Mouse (Mus musculus) right cerebral cortex, adult 2 months (tissue): ENCODE results near the gene Gm20481.
"Not testable (repeated sequence)": the region's sequence is repeated elsewhere in the genome, so short reads cannot be mapped to it uniquely, and the experiment has no call there.

Experiments used
- DNase-seq, 2 experiments: peaks; one replicate each; pipeline ENCODE4 v3.0.0; 2021 to 2022; ENCODE audit warnings: low spot score in 2 of 2

Gene Gm20481

DNA sequence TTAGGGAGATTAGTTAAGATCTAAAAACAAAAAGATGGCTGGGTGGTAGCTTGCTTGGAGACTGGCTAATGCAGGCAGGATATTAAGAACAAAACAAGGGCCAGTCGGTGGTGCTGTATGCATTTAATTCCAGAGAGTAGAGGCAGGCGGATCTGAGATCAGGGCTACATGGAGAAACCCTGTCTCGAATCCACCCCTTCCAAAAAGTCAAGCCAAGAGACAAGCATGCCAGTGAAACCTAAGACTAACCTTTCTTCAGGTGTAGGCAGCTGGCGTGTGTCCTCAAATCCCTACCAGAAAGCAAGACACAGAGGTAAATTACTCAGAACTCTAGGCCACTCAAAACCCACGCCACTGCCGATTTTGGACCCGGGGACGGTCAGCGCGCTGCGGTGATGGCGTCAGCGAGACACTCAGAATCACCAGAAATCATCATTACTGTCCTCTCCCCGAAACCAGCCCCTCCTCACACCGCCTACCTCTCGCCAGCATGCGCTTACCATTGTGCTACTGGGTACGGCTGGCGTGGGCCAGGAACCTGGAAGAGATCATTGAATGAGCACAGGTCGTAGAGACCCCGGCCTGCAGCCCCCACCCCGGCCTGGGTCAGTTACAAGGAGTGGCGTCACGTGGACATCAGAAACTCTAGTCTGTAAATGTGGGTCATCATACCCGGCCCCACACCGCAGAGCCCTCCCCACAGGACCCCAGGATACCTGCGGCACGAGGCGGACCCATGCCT is 17.9 kb upstream of the Gm20481 start:
- DNase-seq = peak; percentile 56

DNA sequence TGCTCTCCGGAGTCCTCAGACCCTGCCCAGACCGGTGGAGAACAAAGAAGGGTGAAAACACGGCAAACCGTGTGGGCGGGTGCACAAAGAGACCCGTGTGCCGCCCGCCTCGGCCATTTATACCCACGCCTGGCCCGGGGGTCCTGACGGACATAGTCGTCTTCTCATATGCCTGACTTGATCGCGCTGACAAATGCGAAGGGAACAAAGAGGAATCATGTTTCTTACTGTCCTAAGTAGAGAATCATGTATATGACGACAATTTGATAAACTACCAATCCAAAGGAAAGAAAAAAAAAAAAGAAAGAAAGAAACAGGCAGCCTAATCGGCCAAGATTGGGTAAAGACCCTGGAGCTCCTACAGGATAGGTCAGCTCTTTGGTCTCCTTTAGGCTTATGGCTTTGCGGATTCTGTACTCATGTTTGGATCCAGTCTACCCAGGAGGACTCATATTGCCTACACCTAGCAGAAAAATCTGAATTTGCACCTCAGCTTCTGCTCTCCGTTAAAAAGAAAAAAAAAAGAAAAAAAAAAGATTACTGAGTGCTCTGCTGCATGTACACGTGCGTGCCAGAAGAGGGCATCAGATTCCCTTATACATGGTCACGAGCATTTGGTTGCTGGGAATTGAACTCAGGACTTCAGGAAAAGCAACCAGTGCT is 17.2 kb upstream of the Gm20481 start:
- peak; percentile 73 to 74 for DNase-seq

DNA sequence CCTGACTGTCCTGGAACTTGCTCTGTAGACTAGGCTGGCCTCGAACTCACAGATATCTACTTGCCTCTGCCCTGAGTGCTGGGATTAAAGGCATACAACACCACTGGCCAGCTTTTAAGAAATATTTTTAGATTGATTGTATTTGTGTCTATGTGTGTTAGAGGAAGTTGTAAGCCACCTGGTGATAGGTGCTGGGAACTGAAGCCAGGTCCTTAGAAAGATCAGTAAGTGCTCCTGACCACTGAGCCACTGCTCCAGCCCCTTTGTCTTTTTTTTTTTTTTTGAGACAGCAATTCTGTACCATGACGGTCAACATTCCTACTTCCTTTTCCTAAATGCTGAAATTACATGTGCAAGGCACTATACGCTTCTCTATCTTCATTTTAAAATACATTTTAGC is 16.5 kb upstream of the Gm20481 start:
- DNase-seq = no peak

DNA sequence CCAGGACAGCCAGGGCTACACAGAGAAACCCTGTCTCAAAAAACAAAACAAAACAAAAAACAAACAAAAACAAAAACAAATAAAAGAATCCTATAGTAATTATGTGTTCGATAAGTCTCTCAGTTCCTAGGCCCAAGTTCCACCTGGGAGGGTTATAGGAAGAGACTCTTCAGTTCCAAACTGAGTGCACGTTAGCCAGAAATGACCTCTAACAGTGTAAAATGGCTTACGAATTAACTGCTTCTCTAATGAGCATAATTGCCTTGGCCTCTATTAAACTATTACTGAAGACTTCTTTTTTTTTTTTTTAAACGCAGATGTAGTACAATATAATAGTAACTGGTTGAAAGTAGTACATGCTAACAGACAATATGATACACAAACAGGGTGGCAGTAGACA is 15.8 kb upstream of the Gm20481 start:
- DNase-seq = no peak

DNA sequence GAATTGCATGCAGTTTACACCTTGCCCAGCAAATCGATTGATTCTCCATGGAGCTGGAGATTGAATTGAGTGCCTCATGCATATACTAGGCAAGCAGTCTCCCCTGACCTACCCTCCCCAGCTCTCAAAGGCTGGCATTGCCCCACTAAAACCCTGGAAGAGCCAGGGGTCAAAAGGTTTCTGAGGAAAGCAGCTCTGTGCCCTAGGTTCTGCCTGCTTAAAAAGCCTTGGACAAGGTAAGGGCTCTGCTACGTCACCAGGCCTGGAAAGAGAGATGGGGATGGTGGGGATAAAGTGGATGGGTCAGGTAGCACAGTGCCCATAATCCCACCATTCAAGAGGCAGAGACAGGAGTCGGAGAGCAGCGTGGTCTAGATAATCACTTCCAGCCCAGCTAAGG is 14.9 kb upstream of the Gm20481 start:
- DNase-seq = no peak

DNA sequence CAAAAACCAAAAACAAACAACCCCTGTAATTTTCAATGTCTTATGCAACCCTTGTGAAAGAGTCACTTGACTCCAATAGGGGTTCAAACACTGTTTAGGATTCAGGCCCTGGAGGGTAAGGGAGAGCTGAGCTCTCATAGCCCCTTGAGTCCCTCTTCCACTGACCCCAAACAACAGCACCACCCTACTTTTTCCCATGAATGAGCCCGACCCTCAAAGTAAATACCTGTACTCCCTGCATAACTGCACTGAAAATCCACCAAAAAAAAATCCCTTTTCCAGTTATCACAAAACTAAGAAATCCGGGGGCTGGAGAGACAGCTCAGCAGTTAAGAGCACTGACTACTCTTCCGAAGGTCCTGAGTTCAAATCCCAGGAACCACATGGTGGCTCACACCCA is 13.8 kb upstream of the Gm20481 start:
- DNase-seq = no peak

DNA sequence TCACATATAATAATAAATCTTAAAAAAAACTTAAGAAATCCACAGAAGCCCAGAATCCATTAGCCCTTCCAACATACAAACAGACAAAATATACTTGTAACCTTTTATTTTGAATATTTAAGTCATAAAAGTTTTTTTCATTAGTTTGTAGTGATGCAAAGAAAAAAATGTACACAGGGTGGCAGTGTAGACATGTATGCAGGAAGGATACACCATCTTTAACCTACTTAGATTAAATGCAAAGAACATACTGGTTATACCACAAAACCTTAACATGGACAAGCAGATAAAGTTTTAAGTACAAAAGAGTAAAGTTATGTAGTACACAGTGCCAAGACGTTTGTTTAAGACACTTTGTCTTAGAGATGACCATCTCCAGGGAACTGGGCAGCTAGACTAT is 13.4 kb upstream of the Gm20481 start:
- DNase-seq = no peak

DNA sequence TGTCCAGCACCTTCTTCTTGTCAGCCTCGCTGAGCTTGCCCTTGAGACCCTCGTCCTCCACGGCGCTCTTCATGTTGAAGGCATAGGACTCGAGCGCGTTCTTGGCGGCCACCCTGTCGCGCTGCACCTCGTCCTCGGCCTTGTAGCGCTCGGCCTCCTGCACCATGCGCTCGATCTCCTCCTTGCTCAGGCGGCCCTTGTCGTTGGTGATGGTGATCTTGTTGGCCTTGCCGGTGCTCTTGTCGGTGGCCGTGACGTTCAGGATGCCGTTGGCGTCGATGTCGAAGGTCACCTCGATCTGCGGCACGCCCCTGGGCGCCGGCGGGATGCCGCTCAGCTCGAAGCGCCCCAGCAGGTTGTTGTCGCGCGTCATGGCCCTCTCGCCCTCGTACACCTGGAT is 12.4 kb upstream of the Gm20481 start:
- not testable (repeated sequence) for DNase-seq

DNA sequence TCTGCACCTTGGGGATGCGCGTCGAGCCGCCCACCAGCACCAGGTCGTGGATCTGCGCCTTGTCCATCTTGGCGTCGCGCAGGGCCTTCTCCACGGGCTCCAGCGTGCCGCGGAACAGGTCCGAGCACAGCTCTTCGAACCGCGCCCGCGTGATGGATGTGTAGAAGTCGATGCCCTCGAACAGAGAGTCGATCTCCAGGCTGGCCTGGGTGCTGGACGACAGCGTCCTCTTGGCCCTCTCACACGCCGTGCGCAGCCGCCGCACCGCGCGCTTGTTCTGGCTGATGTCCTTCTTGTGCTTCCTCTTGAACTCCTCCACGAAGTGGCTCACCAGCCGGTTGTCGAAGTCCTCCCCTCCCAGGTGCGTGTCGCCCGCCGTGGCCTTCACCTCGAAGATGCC is 11.7 kb upstream of the Gm20481 start:
- not testable (repeated sequence) for DNase-seq

DNA sequence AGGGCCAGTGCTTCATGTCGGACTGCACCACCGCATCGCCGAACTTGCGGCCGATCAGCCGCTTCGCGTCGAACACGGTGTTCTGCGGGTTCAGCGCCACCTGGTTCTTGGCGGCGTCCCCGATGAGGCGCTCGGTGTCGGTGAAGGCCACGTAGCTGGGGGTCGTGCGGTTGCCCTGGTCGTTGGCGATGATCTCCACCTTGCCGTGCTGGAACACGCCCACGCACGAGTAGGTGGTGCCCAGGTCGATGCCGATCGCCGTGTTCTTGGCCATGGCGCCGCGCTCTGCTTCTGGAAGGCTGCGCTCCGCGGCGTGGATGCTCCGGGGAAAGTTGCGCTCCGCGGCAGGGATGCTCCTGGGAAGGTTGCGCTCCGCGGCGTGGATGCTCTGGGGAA is 11.0 kb upstream of the Gm20481 start:
- not testable (repeated sequence) for DNase-seq

DNA sequence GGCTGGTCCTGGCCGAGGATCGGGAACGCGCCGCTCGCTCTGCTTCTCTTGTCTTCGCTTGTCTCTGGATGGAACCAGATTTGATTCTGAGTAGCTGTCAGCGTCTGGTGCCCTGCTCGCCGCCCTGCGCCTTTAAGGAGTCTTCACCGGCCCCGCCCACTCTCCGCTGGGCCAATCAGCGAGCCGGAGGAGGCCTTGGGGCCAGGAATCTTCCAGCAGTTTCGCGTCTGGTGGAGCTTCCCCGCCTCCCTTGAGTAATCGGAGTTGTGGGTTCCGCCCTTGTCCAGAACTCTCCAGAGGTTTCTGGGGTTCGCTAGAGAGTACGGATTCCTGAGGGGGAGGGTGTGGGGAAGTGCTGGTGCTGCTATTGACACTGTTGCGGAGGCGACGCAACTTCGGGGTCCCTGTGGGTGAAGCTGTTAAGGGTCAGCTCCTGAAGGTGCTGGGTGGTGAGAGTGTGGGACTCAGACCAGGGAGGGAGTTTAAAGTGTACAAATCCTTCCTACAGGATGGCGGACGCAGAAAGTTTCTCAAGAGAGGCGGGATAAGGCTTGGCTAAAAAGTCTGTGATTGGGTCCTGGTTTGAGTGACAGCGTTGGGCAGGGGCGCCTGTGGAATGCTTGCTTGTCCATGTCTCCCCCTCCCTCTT is 10.5 kb upstream of the Gm20481 start, which contains the start of gene Hspa1b:
Gene Hspa1b (minus strand): TSS at position 109 of the 649 bp plus-strand sequence.
- DNase-seq = peak; percentile 81 to 85

DNA sequence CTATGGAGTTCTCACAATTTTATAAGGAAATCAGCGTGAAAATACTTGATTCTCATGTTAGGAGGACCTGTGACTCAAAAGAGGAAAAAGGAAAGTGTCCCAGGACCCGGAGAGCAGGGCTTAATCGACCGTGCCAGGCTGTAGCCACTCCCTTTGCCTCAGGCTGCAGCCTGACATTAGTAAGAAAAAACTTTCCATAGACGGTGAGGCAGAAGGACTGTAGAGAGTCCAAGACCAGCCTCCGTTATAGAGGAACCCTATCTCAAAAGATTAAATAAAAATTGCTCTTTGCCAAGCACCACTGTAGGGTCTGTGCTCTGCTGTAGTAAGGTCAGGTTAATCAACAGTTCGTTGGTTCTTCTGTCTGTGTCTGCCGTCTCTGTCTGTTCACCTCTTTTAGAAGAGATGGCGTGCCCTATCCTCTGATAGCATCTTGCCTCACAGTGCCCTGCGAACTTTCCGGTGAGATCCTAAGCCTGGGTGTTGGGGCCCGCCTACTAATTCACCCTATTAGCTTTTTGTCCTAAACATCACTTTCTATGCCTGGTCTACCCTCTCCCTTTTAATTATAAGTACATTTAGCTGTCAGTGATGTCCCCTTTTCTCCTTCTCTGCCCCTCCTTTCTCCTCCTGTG is 9.7 kb upstream of the Gm20481 start:
- no peak for DNase-seq

DNA sequence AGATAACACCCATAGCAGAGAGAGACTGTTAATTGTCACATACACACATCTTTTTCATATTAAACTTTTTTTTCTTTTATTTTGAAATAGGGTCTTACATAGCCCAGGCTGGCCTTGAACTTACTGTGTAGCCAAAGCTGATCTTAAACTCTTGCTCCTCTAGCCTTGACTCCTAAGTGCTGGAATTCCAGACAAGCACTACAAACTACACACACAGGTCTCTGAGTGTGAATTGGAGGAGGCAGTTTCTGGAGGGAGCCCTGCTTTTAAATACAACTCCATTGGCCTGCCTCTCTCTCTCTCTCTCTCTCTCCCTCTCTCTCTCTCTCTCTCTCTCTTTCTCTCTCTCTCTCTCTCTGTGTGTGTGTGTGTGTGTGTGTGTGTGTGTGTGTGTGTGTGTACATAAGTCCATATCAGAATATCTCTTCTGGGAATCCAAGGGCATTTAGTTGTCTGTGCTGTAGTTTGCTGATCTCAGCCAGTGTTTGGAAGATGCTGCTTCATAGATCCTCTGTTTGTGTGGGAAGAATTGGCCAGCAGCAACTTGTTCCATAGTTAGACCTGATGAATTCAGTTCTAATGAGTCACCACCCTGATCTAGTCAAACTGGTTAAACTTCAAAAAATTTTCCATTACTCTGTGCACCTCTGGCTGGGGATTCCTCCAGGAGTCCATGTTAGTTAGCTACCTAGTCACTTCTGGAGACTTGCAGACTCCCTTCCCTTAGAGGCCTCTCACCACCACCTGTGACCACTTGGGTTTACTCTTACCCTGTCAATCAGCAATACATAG is 8.8 kb upstream of the Gm20481 start:
- peak in 1 of 2 experiments; percentile 33 for DNase-seq

DNA sequence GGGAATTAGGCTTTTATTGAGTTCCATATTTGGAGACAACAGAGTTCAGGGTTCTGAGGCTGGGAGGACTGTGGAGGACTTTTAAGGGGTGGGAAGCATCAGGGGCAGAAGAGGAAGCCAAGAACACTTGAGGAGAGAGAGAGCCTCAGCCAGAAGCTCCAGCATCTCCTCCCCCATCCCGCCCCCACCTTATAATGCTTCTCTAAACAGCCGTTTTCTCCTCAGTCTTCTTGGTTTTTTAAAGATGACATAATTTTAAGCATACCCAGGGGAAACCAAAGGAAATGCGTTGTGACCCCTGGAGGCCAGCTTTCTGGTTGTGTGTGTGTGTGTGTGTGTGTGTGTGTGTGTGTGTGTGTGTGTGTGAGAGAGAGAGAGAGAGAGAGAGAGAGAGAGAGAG is 7.6 kb upstream of the Gm20481 start:
- DNase-seq = no peak

DNA sequence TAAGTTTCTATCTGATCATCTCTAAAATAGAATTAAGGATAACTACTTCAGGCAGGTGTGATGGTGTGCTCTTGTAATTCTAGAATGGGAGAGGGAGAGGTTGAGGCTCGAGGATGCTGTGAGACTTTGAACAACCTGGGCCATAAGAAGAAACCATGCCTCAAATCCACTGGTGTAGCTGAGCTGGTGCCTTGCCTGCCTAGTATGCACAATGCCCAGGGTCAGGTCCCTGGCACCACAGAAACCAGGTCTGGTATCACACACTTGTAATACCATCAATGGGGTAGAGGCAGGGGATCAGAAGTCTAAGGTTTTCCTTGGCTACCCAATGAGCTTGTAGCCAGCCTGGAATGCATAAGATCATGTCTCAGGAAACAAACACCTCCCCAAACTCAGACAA is 6.9 kb upstream of the Gm20481 start:
- DNase-seq = no peak

DNA sequence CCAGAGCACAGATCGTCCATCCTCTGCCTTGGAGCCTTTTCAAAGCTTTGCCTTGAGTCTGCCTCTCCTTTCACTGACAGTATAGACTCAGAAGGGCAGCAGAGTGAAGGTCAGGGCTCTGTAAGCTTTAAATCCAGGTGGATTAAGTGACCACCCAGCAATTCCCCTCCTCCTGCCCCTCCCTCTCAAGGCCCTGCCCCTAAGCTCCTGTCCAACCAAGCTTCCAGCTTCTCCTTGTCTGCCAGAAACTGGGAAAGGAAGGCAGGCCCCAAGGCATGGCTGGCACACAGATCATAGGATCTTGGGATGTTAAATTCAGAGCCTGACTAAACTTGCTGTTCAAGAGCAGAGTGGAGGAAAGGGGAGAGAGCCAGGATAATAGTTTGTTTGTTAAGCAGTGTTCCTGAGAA is 5.1 kb upstream of the Gm20481 start:
- no peak for DNase-seq

DNA sequence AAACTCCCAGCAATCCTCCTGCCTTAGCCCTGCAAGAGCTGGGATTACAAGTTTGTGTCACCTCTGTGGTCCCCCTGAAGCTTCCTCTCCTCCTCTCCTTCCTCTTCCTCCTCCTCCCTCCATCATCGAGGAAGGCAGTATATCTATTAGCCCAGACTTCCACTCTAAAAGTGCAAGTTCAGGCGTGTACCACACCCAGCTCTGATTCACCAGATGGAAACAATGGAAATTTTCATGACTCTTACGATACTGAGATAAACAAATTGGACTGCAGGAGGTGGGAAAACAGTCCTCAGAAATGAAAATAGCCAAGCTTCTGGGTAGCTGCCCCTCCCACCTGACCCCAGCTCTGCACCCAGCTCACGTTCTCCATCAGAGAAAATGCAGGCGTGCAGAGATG is 4.1 kb upstream of the Gm20481 start:
- no peak for DNase-seq

DNA sequence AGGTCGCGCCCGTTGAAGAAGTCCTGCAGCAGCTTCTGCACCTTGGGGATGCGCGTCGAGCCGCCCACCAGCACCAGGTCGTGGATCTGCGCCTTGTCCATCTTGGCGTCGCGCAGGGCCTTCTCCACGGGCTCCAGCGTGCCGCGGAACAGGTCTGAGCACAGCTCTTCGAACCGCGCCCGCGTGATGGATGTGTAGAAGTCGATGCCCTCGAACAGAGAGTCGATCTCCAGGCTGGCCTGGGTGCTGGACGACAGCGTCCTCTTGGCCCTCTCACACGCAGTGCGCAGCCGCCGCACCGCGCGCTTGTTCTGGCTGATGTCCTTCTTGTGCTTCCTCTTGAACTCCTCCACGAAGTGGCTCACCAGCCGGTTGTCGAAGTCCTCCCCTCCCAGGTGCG is 1.1 kb downstream of the Gm20481 start:
- not testable (repeated sequence) for DNase-seq

DNA sequence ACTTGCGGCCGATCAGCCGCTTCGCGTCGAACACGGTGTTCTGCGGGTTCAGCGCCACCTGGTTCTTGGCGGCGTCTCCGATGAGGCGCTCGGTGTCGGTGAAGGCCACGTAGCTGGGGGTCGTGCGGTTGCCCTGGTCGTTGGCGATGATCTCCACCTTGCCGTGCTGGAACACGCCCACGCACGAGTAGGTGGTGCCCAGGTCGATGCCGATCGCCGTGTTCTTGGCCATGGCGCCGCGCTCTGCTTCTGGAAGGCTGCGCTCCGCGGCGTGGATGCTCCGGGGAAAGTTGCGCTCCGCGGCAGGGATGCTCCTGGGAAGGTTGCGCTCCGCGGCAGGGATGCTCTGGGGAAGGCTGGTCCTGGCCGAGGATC is 2.0 kb downstream of the Gm20481 start:
- DNase-seq = not testable (repeated sequence)

DNA sequence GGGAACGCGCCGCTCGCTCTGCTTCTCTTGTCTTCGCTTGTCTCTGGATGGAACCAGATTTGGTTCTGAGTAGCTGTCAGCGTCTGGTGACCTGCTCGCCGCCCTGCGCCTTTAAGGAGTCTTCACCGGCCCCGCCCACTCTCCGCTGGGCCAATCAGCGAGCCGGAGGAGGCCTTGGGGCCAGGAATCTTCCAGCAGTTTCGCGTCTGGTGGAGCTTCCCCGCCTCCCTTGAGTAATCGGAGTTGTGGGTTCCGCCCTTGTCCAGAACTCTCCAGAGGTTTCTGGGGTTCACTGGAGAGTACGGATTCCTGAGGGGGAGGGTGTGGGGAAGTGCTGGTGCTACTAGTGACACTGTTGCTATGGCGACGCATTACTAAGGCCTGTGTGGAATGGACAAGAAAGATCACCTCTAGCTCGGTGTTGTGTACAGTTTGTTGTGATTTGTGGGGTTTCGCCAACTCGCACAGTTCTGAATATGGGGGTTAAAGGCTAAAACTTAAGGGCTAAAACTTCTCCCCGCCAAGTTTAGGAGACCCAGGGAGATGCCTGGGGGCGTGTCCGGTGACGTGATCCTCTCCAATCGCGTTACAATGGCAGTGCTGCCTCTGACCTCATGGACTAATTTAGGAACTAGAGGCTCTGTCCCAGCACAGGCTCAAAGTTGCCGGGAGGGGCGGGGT is 2.5 kb downstream of the Gm20481 start, which contains the start of the genes Hspa1a and Hspa1l:
Gene Hspa1a (minus strand): TSS at position 88 of the 681 bp plus-strand sequence.
Gene Hspa1l (plus strand): TSS at position 635 of the 681 bp plus-strand sequence.
- peak; percentile 75 to 89 for DNase-seq
